In genomic region chr4:148140098-148141011, GRCm38 (mm10) we compare ENCODE assay signal across 8 mouse cellular contexts. TPM values are rescaled to one million over a fixed set of nuclear protein-coding genes. Genes with fewer than 3 reads are reported as not detected.
DNase-seq lines count a peak whose midpoint lies in the region; ATAC-seq and TF ChIP-seq lines count a peak whose summit lies in the region.

No protein-coding gene starts in this region.

- TF ChIP-seq CTCF in bone marrow macrophage, adult 2 months (IDR thresholded peaks at IDR 0.05; ENCODE audit: low read depth, low read length) = peak; percentile 79
- TF ChIP-seq CTCF in embryonic fibroblast, embryonic 13.5 days (IDR thresholded peaks at IDR 0.05; ENCODE audit: borderline replicate concordance, insufficient read depth, low read length) = peak; percentile 85; the same call in 1 of the 2 replicates

- H3K36me3 ChIP-seq in heart, embryonic 10.5 days = peaks cover 13% of the 10 kb centered on the region; the same call in 1 of the 2 replicates
- H3K36me3 ChIP-seq in kidney, embryonic 15.5 days = peaks cover 6% of the 10 kb centered on the region

- H3K27ac ChIP-seq in bone marrow macrophage, adult 2 months (ENCODE audit: insufficient read depth, low read depth, low read length) = peak overlapping the region; percentile 29; the same call in 1 of the 2 replicates
- 0 out of 2 replicates have a peak overlapping the region, but pooled peaks have one; percentile 21 for H3K27ac ChIP-seq in embryonic fibroblast, embryonic 13.5 days (ENCODE audit: insufficient read depth, low read length)
- H3K27ac ChIP-seq in heart, embryonic 10.5 days = peak overlapping the region; percentile 91
- H3K27ac ChIP-seq in kidney, embryonic 15.5 days = peak overlapping the region; percentile 97

- under 1% methylated on average over 63 of the region's 65 CpGs for WGBS in heart, embryonic 10.5 days
- under 1% methylated on average over 65 of the region's 65 CpGs for WGBS in kidney, embryonic 15.5 days

- H3K9me3 ChIP-seq in heart, embryonic 10.5 days = no peaks in the 10 kb centered on the region
- no peaks in the 10 kb centered on the region for H3K9me3 ChIP-seq in kidney, embryonic 15.5 days (replicated peaks)

- peak overlapping the region; percentile 75 for H3K4me3 ChIP-seq in bone marrow macrophage, adult 2 months (ENCODE audit: insufficient read depth, low read length)
- peak overlapping the region; percentile 80 for H3K4me3 ChIP-seq in embryonic fibroblast, embryonic 13.5 days (ENCODE audit: insufficient read depth, low read length)
- H3K4me3 ChIP-seq in heart, embryonic 10.5 days = peak overlapping the region; percentile 87
- H3K4me3 ChIP-seq in kidney, embryonic 15.5 days (replicated peaks) = peak overlapping the region; percentile 78

- H3K9ac ChIP-seq in kidney, embryonic 15.5 days = peak overlapping the region; percentile 78

- H3K27me3 ChIP-seq in heart, embryonic 10.5 days (ENCODE audit: insufficient read depth, poor library complexity, severe bottlenecking) = peaks cover 28% of the 10 kb centered on the region
- peaks cover 25% of the 10 kb centered on the region for H3K27me3 ChIP-seq in kidney, embryonic 15.5 days

- TF ChIP-seq POLR2A in bone marrow macrophage, adult 2 months (IDR thresholded peaks at IDR 0.05; ENCODE audit: borderline replicate concordance, low read depth, low read length) = no peak
- TF ChIP-seq POLR2A in embryonic fibroblast, embryonic 13.5 days (IDR thresholded peaks at IDR 0.05; ENCODE audit: low read depth, low read length) = peak; percentile 71

- H3K4me1 ChIP-seq in bone marrow macrophage, adult 2 months (ENCODE audit: control insufficient read depth, insufficient read depth, low read length) = peaks cover 3% of the 10 kb centered on the region
- H3K4me1 ChIP-seq in embryonic fibroblast, embryonic 13.5 days (ENCODE audit: control insufficient read depth, insufficient read depth, low read length) = no peaks in the 10 kb centered on the region
- peaks cover 8% of the 10 kb centered on the region for H3K4me1 ChIP-seq in heart, embryonic 10.5 days
- peaks cover 6% of the 10 kb centered on the region for H3K4me1 ChIP-seq in kidney, embryonic 15.5 days

- peak; percentile 95 for ATAC-seq in kidney, embryonic 15.5 days (replicated peaks; ENCODE audit: low FRiP score)
- peak; percentile 89 for ATAC-seq in monocyte, adult 5-6 weeks (replicated peaks; ENCODE audit: insufficient number of reproducible peaks, low FRiP score, low TSS enrichment, poor library complexity, severe bottlenecking)

- DNase-seq in A20 (ENCODE audit: low read depth, low spot score) (peak; percentile 98), liver (peak; percentile 94)
- DNase-seq in heart, embryonic 10.5 days (ENCODE audit: low spot score) = peak; percentile 96
- peak; percentile 92 to 96 for DNase-seq in spleen, postnatal 4 days (ENCODE audit: low spot score in 2 of 2)

- H3K4me2 ChIP-seq in kidney, embryonic 15.5 days = peak overlapping the region; percentile 95

RNA-seq across cellular contexts. Expression of gene Draxin, which starts 9.9 kb away (rescaled TPM):
- 0.20 TPM in 1 of 2 replicates, not detected in the other for polyA plus RNA-seq in bone marrow macrophage, adult 2 months (2012; ENCODE audit: insufficient read depth, insufficient read length, missing spikeins)
- polyA plus RNA-seq in embryonic fibroblast, embryonic 13.5 days (2011; ENCODE audit: insufficient read length, low read depth, missing spikeins) = 0.12 and 0.23 TPM in 2 replicates
- polyA plus RNA-seq in heart, embryonic 10.5 days (2016; fragmentation: Nextera tagmentation; extraction: Ambion mirVana) = 0.12 and 0.48 TPM in 2 replicates
- polyA plus RNA-seq in kidney, embryonic 15.5 days (2015; fragmentation: Nextera tagmentation; extraction: Ambion mirVana) = 0.46 and 0.62 TPM in 2 replicates
- 0.29 to 3.1 TPM in 2 of 3 replicates, not detected in the other for total RNA-seq in monocyte, adult 5-6 weeks (2017)

RNA-seq across cellular contexts. Expression of gene Mad2l2, which starts 10.2 kb away (rescaled TPM):
- 30.5 and 30.6 TPM in 2 replicates for polyA plus RNA-seq in bone marrow macrophage, adult 2 months (2012; ENCODE audit: insufficient read depth, insufficient read length, missing spikeins)
- 15.5 and 30.0 TPM in 2 replicates for polyA plus RNA-seq in embryonic fibroblast, embryonic 13.5 days (2011; ENCODE audit: insufficient read length, low read depth, missing spikeins)
- 43.3 and 51.9 TPM in 2 replicates for polyA plus RNA-seq in heart, embryonic 10.5 days (2016; fragmentation: Nextera tagmentation; extraction: Ambion mirVana)
- polyA plus RNA-seq in kidney, embryonic 15.5 days (2015; fragmentation: Nextera tagmentation; extraction: Ambion mirVana) = 65.5 and 69.8 TPM in 2 replicates
- 1.5 to 7.6 TPM (median 6.4 TPM) in 3 replicates for total RNA-seq in monocyte, adult 5-6 weeks (2017)

RNA-seq across cellular contexts. Expression of gene Fbxo6, which starts 11.6 kb away (rescaled TPM):
- polyA plus RNA-seq in bone marrow macrophage, adult 2 months (2012; ENCODE audit: insufficient read depth, insufficient read length, missing spikeins) = 34.9 and 37.8 TPM in 2 replicates
- 23.2 and 30.3 TPM in 2 replicates for polyA plus RNA-seq in embryonic fibroblast, embryonic 13.5 days (2011; ENCODE audit: insufficient read length, low read depth, missing spikeins)
- polyA plus RNA-seq in heart, embryonic 10.5 days (2016; fragmentation: Nextera tagmentation; extraction: Ambion mirVana) = 19.5 and 21.1 TPM in 2 replicates
- polyA plus RNA-seq in kidney, embryonic 15.5 days (2015; fragmentation: Nextera tagmentation; extraction: Ambion mirVana) = 15.5 and 19.9 TPM in 2 replicates
- total RNA-seq in monocyte, adult 5-6 weeks (2017) = 12.7 to 17.3 TPM (median 13.8 TPM) in 3 replicates

RNA-seq across cellular contexts. Expression of gene Fbxo44, which starts 19.9 kb away (rescaled TPM):
- polyA plus RNA-seq in bone marrow macrophage, adult 2 months (2012; ENCODE audit: insufficient read depth, insufficient read length, missing spikeins) = 5.9 and 8.3 TPM in 2 replicates
- 9.3 and 10.6 TPM in 2 replicates for polyA plus RNA-seq in embryonic fibroblast, embryonic 13.5 days (2011; ENCODE audit: insufficient read length, low read depth, missing spikeins)
- polyA plus RNA-seq in heart, embryonic 10.5 days (2016; fragmentation: Nextera tagmentation; extraction: Ambion mirVana) = 13.0 and 23.1 TPM in 2 replicates
- polyA plus RNA-seq in kidney, embryonic 15.5 days (2015; fragmentation: Nextera tagmentation; extraction: Ambion mirVana) = 11.8 and 13.6 TPM in 2 replicates
- total RNA-seq in monocyte, adult 5-6 weeks (2017) = 1.5 to 3.5 TPM (median 2.6 TPM) in 3 replicates

RNA-seq across cellular contexts. Expression of gene Fbxo2, which starts 20.1 kb away (rescaled TPM):
- 0.43 TPM in 1 of 2 replicates, not detected in the other for polyA plus RNA-seq in bone marrow macrophage, adult 2 months (2012; ENCODE audit: insufficient read depth, insufficient read length, missing spikeins)
- polyA plus RNA-seq in embryonic fibroblast, embryonic 13.5 days (2011; ENCODE audit: insufficient read length, low read depth, missing spikeins) = 3.2 and 4.0 TPM in 2 replicates
- polyA plus RNA-seq in heart, embryonic 10.5 days (2016; fragmentation: Nextera tagmentation; extraction: Ambion mirVana) = 0.67 and 0.97 TPM in 2 replicates
- 1.7 and 2.1 TPM in 2 replicates for polyA plus RNA-seq in kidney, embryonic 15.5 days (2015; fragmentation: Nextera tagmentation; extraction: Ambion mirVana)
- total RNA-seq in monocyte, adult 5-6 weeks (2017) = not detected in 3 replicates

Comparison
In these comparisons a context has a peak if more than half of its experiments do, and no peak if none do; other contexts are left out.
1. Peak in every context shown above with its lines: DNase-seq, ATAC-seq, H3K4me3 ChIP-seq and H3K27ac ChIP-seq.
2. H3K27ac ChIP-seq: peak in every context shown above with its lines; median percentile 97 in kidney, embryonic 15.5 days; 91 in heart, embryonic 10.5 days; 29 in bone marrow macrophage, adult 2 months; 21 in embryonic fibroblast, embryonic 13.5 days.